Mouse (Mus musculus): ENCODE results near the gene Ephb1. TPM values are rescaled to one million over a fixed set of nuclear protein-coding genes. Genes with fewer than 3 reads are reported as not detected.

Ephb1 gene
- polyA plus RNA-seq, 1 experiment: 0.02 TPM

DNA sequence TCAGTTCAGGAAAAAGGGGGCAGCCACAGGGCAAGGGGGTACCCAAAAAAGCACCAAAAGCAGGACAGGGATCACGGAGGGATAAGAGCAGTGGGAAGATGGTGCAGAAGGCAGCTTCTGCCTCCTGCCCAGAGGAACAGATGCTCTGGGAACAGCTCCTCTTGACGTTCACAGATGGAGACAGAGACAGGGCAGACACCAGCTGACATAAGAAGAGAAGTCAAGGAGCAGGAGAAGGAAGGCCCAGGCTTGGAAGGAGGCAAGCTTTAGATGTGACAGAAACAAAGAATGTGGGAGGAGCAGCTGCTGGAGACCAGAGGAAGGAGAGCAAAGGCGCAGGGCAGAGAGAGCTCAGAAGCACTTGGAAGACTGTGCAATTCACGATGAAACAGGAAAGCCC is 398.3 kb downstream of the Ephb1 start:
- Histone ChIP-seq H3K36me3 (ENCODE audit: control insufficient read depth, insufficient read depth) (no peaks in the 10 kb centered on the region), H3K27me3 (ENCODE audit: control insufficient read depth, insufficient read depth, insufficient read length) (no peaks in the 10 kb centered on the region), H3ac (ENCODE audit: control insufficient read depth, insufficient read length, low read depth) (no peak overlapping the region), H3K4me3 (ENCODE audit: insufficient read depth, poor library complexity, severe bottlenecking) (no peak overlapping the region), H3K79me2 (ENCODE audit: control insufficient read depth, insufficient read depth) (no peaks in the 10 kb centered on the region), H3K79me3 (ENCODE audit: low read depth) (no peaks in the 10 kb centered on the region)
- TF ChIP-seq USF1 (IDR thresholded peaks at IDR 0.05; ENCODE audit: low read depth): no peak
- TF ChIP-seq FOSL1 (IDR thresholded peaks at IDR 0.05; ENCODE audit: insufficient read depth, low read length, poor library complexity, severe bottlenecking): no peak
- TF ChIP-seq MYOD1 (IDR thresholded peaks at IDR 0.05; ENCODE audit: control insufficient read depth, insufficient read length, low read depth): no peak
- no peak for TF ChIP-seq MYOG (IDR thresholded peaks at IDR 0.05; ENCODE audit: control insufficient read depth, extremely low read depth, insufficient read length)
- no peak for TF ChIP-seq MAX (IDR thresholded peaks at IDR 0.05)
- no peak for TF ChIP-seq CTCF (IDR thresholded peaks at IDR 0.05; ENCODE audit: control insufficient read depth, insufficient read depth, insufficient read length)
- TF ChIP-seq CEBPB (IDR thresholded peaks at IDR 0.05; ENCODE audit: low read depth): no peak

- Histone ChIP-seq H3K4me3 (ENCODE audit: insufficient read depth, poor library complexity, severe bottlenecking) (no peak overlapping the region), H3K79me2 (ENCODE audit: control insufficient read depth, insufficient read depth) (no peaks in the 10 kb centered on the region), H3K79me3 (ENCODE audit: low read depth) (no peaks in the 10 kb centered on the region), H3ac (ENCODE audit: control insufficient read depth, insufficient read length, low read depth) (no peak overlapping the region), H3K36me3 (ENCODE audit: control insufficient read depth, insufficient read depth) (no peaks in the 10 kb centered on the region), H3K27me3 (ENCODE audit: control insufficient read depth, insufficient read depth, insufficient read length) (no peaks in the 10 kb centered on the region)
- no peak for TF ChIP-seq MAX (IDR thresholded peaks at IDR 0.05)
- TF ChIP-seq FOSL1 (IDR thresholded peaks at IDR 0.05; ENCODE audit: insufficient read depth, low read length, poor library complexity, severe bottlenecking): no peak
- no peak for TF ChIP-seq MYOG (IDR thresholded peaks at IDR 0.05; ENCODE audit: control insufficient read depth, extremely low read depth, insufficient read length)
- no peak for TF ChIP-seq CTCF (IDR thresholded peaks at IDR 0.05; ENCODE audit: control insufficient read depth, insufficient read depth, insufficient read length)
- TF ChIP-seq MYOD1 (IDR thresholded peaks at IDR 0.05; ENCODE audit: control insufficient read depth, insufficient read length, low read depth): no peak
- no peak for TF ChIP-seq USF1 (IDR thresholded peaks at IDR 0.05; ENCODE audit: low read depth)
- no peak for TF ChIP-seq CEBPB (IDR thresholded peaks at IDR 0.05; ENCODE audit: low read depth)
Measured at GRCm38 (mm10) chr9:101954529-101954928, 400.0 kb downstream of the Ephb1 start.

- Histone ChIP-seq H3K4me3 (ENCODE audit: insufficient read depth, poor library complexity, severe bottlenecking) (no peak overlapping the region), H3K79me3 (ENCODE audit: low read depth) (no peaks in the 10 kb centered on the region), H3K36me3 (ENCODE audit: control insufficient read depth, insufficient read depth) (no peaks in the 10 kb centered on the region), H3ac (ENCODE audit: control insufficient read depth, insufficient read length, low read depth) (no peak overlapping the region), H3K27me3 (ENCODE audit: control insufficient read depth, insufficient read depth, insufficient read length) (no peaks in the 10 kb centered on the region), H3K79me2 (ENCODE audit: control insufficient read depth, insufficient read depth) (no peaks in the 10 kb centered on the region)
- no peak for TF ChIP-seq CEBPB (IDR thresholded peaks at IDR 0.05; ENCODE audit: low read depth)
- no peak for TF ChIP-seq MYOD1 (IDR thresholded peaks at IDR 0.05; ENCODE audit: control insufficient read depth, insufficient read length, low read depth)
- no peak for TF ChIP-seq MYOG (IDR thresholded peaks at IDR 0.05; ENCODE audit: control insufficient read depth, extremely low read depth, insufficient read length)
- no peak for TF ChIP-seq FOSL1 (IDR thresholded peaks at IDR 0.05; ENCODE audit: insufficient read depth, low read length, poor library complexity, severe bottlenecking)
- no peak for TF ChIP-seq MAX (IDR thresholded peaks at IDR 0.05)
- TF ChIP-seq USF1 (IDR thresholded peaks at IDR 0.05; ENCODE audit: low read depth): no peak
- no peak for TF ChIP-seq CTCF (IDR thresholded peaks at IDR 0.05; ENCODE audit: control insufficient read depth, insufficient read depth, insufficient read length)
Measured at GRCm38 (mm10) chr9:101950101-101950500, 404.4 kb downstream of the Ephb1 start.

DNA sequence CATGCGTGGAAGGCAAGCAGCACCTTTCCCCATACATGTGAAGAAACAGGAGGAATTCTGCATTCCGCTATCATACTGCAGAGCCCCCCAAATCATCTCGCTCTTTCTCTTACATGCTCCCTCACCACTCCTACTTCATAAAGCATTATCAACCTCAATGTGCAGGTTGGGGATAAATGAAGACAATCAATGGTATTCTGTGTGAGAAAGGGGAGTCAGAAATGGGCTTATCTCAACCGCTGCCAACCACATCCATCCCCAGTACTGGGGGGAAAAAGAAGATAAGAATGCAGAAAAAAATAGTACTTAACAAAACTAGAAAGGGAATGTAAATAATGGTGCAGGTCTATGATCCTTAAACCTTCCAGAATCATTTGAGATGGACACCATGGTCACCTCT is 408.7 kb downstream of the Ephb1 start:
- H3K36me3 ChIP-seq (ENCODE audit: control insufficient read depth, insufficient read depth): no peaks in the 10 kb centered on the region
- H3ac ChIP-seq (ENCODE audit: control insufficient read depth, insufficient read length, low read depth): no peak overlapping the region
- H3K79me3 ChIP-seq (ENCODE audit: low read depth): no peaks in the 10 kb centered on the region
- no peaks in the 10 kb centered on the region for H3K79me2 ChIP-seq (ENCODE audit: control insufficient read depth, insufficient read depth)
- H3K27me3 ChIP-seq (ENCODE audit: control insufficient read depth, insufficient read depth, insufficient read length): no peaks in the 10 kb centered on the region
- no peak overlapping the region for H3K4me3 ChIP-seq (ENCODE audit: insufficient read depth, poor library complexity, severe bottlenecking)
- TF ChIP-seq USF1 (IDR thresholded peaks at IDR 0.05; ENCODE audit: low read depth): no peak
- no peak for TF ChIP-seq CEBPB (IDR thresholded peaks at IDR 0.05; ENCODE audit: low read depth)
- TF ChIP-seq FOSL1 (IDR thresholded peaks at IDR 0.05; ENCODE audit: insufficient read depth, low read length, poor library complexity, severe bottlenecking): no peak
- no peak for TF ChIP-seq MYOD1 (IDR thresholded peaks at IDR 0.05; ENCODE audit: control insufficient read depth, insufficient read length, low read depth)
- TF ChIP-seq CTCF (IDR thresholded peaks at IDR 0.05; ENCODE audit: control insufficient read depth, insufficient read depth, insufficient read length): no peak
- TF ChIP-seq MYOG (IDR thresholded peaks at IDR 0.05; ENCODE audit: control insufficient read depth, extremely low read depth, insufficient read length): no peak
- no peak for TF ChIP-seq MAX (IDR thresholded peaks at IDR 0.05)

- no peaks in the 10 kb centered on the region for H3K79me2 ChIP-seq (ENCODE audit: control insufficient read depth, insufficient read depth)
- no peaks in the 10 kb centered on the region for H3K27me3 ChIP-seq (ENCODE audit: control insufficient read depth, insufficient read depth, insufficient read length)
- no peak overlapping the region for H3K4me3 ChIP-seq (ENCODE audit: insufficient read depth, poor library complexity, severe bottlenecking)
- no peak overlapping the region for H3ac ChIP-seq (ENCODE audit: control insufficient read depth, insufficient read length, low read depth)
- no peaks in the 10 kb centered on the region for H3K36me3 ChIP-seq (ENCODE audit: control insufficient read depth, insufficient read depth)
- TF ChIP-seq USF1 (IDR thresholded peaks at IDR 0.05; ENCODE audit: low read depth): no peak
- no peak for TF ChIP-seq MAX (IDR thresholded peaks at IDR 0.05)
- TF ChIP-seq MYOG (IDR thresholded peaks at IDR 0.05; ENCODE audit: control insufficient read depth, extremely low read depth, insufficient read length): no peak
- no peak for TF ChIP-seq CTCF (IDR thresholded peaks at IDR 0.05; ENCODE audit: control insufficient read depth, insufficient read depth, insufficient read length)
- no peaks in the 10 kb centered on the region for H3K79me3 ChIP-seq (ENCODE audit: low read depth)
Measured at GRCm38 (mm10) chr9:101945326-101945725, 409.2 kb downstream of the Ephb1 start.

GRCm38 (mm10) chr9:101942058-101942669 is 412.3 kb downstream of the Ephb1 start:
- H3ac ChIP-seq (ENCODE audit: control insufficient read depth, insufficient read length, low read depth): no peak overlapping the region
- H3K79me3 ChIP-seq (ENCODE audit: low read depth): no peaks in the 10 kb centered on the region
- H3K4me3 ChIP-seq (ENCODE audit: insufficient read depth, poor library complexity, severe bottlenecking): no peak overlapping the region
- TF ChIP-seq FOSL1 (IDR thresholded peaks at IDR 0.05; ENCODE audit: insufficient read depth, low read length, poor library complexity, severe bottlenecking) (no peak), USF1 (IDR thresholded peaks at IDR 0.05; ENCODE audit: low read depth) (no peak), CTCF (IDR thresholded peaks at IDR 0.05; ENCODE audit: control insufficient read depth, insufficient read depth, insufficient read length) (no peak), MYOD1 (IDR thresholded peaks at IDR 0.05; ENCODE audit: control insufficient read depth, insufficient read length, low read depth) (no peak)
- no peaks in the 10 kb centered on the region for H3K36me3 ChIP-seq (ENCODE audit: control insufficient read depth, insufficient read depth)
- H3K27me3 ChIP-seq (ENCODE audit: control insufficient read depth, insufficient read depth, insufficient read length): no peaks in the 10 kb centered on the region
- H3K79me2 ChIP-seq (ENCODE audit: control insufficient read depth, insufficient read depth): no peaks in the 10 kb centered on the region
